Mouse (Mus musculus): ENCODE data around the gene Acsm3. TPM values are rescaled to one million over a fixed set of nuclear protein-coding genes. Genes with fewer than 3 reads are reported as not detected.
"Not testable (repeated sequence)": the region's sequence is repeated elsewhere in the genome, so short reads cannot be mapped to it uniquely, and the experiment has no call there.

Acsm3 gene
- polyA plus RNA-seq, 1 experiment, result 0.02 TPM

DNA sequence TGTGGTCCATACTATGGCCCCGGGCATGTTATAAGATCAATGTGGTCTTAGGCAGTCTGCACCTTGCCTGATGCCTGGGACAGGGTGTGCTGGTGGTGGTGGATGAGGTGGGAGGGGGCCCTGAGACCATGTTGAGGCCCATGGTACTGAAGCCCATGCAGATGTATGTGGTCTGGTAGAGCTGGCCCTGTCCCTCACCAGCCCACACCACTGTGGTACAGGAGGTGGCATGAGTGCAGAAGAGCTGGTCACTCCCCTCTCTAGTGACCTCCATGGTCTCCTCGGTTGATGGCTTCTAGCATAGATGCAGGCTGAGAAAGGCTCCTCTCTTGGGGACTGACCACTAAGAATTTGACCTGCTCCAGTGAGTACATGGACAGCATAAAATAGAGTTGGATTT lies 21.8 kb upstream of the Acsm3 start:
- Histone ChIP-seq H3ac (ENCODE audit: control insufficient read depth, insufficient read length, low read depth) (no peak overlapping the region), H3K79me3 (ENCODE audit: low read depth) (no peaks in the 10 kb centered on the region), H3K27me3 (ENCODE audit: control insufficient read depth, insufficient read depth, insufficient read length) (no peaks in the 10 kb centered on the region), H3K4me3 (ENCODE audit: insufficient read depth, poor library complexity, severe bottlenecking) (no peak overlapping the region), H3K79me2 (ENCODE audit: control insufficient read depth, insufficient read depth) (no peaks in the 10 kb centered on the region), H3K36me3 (ENCODE audit: control insufficient read depth, insufficient read depth) (no peaks in the 10 kb centered on the region)
- no peak for TF ChIP-seq MAX (IDR thresholded peaks at IDR 0.05)
- no peak for TF ChIP-seq CEBPB (IDR thresholded peaks at IDR 0.05; ENCODE audit: low read depth)

DNA sequence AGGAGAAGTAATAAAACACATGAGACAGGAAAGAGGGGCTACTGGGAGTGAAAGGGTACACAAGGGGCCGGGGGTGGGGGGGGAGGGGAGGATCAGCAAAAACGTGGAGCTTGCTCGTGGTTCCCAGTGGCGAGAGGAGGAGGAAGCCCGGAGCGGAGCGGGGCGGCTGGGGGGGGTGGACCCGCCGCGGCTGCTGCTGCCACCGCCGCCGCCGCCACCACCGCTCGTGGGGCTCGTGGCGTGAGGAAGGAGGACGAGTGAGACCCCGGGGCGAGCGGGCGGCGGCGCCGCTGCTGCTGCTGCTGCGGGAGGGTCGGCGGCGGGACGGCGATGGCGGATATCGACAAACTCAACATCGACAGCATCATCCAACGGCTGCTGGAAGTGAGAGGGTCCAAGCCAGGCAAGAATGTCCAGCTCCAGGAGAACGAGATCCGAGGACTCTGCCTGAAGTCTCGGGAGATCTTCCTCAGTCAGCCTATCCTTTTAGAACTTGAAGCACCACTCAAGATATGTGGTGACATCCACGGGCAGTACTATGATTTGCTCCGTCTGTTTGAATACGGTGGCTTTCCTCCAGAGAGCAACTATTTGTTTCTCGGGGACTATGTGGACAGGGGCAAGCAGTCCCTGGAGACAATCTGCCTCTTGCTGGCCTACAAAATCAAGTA lies 20.8 kb upstream of the Acsm3 start:
- H3K4me3 ChIP-seq (ENCODE audit: insufficient read depth, poor library complexity, severe bottlenecking); H3K79me3 ChIP-seq (ENCODE audit: low read depth); H3K27me3 ChIP-seq (ENCODE audit: control insufficient read depth, insufficient read depth, insufficient read length); H3ac ChIP-seq (ENCODE audit: control insufficient read depth, insufficient read length, low read depth); H3K79me2 ChIP-seq (ENCODE audit: control insufficient read depth, insufficient read depth); H3K36me3 ChIP-seq (ENCODE audit: control insufficient read depth, insufficient read depth): not testable (repeated sequence)

DNA sequence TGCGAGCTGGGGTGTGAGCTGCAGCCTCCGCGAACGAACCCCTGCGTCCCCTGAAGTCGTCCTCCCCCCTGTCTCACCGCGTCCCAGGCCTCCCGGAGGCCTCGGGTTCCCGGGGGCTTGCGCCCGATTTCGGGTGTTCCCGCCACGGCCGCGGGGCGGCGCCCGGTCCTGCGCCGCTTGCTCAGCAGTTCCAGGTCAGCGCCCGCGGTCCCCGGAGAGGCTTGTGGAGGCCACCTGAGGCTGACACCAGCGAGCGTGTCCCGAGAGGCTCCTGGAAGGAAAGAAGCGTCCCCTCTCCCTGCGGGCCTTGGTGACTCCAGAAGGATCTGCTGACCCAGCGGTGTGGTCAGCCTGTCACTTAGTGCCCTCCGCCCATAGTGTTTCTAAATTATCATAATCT lies 16.4 kb upstream of the Acsm3 start:
- no peaks in the 10 kb centered on the region for H3K36me3 ChIP-seq (ENCODE audit: control insufficient read depth, insufficient read depth)
- no peak overlapping the region for H3ac ChIP-seq (ENCODE audit: control insufficient read depth, insufficient read length, low read depth)
- no peaks in the 10 kb centered on the region for H3K79me3 ChIP-seq (ENCODE audit: low read depth)
- no peaks in the 10 kb centered on the region for H3K79me2 ChIP-seq (ENCODE audit: control insufficient read depth, insufficient read depth)
- H3K27me3 ChIP-seq (ENCODE audit: control insufficient read depth, insufficient read depth, insufficient read length), result no peaks in the 10 kb centered on the region
- no peak overlapping the region for H3K4me3 ChIP-seq (ENCODE audit: insufficient read depth, poor library complexity, severe bottlenecking)
- TF ChIP-seq CTCF (IDR thresholded peaks at IDR 0.05; ENCODE audit: control insufficient read depth, insufficient read depth, insufficient read length) (no peak), MYOD1 (IDR thresholded peaks at IDR 0.05; ENCODE audit: control insufficient read depth, insufficient read length, low read depth) (no peak), CEBPB (IDR thresholded peaks at IDR 0.05; ENCODE audit: low read depth) (no peak), MAX (IDR thresholded peaks at IDR 0.05) (no peak), USF1 (IDR thresholded peaks at IDR 0.05; ENCODE audit: low read depth) (no peak), FOSL1 (IDR thresholded peaks at IDR 0.05; ENCODE audit: insufficient read depth, low read length, poor library complexity, severe bottlenecking) (no peak), MYOG (IDR thresholded peaks at IDR 0.05; ENCODE audit: control insufficient read depth, extremely low read depth, insufficient read length) (no peak)

DNA sequence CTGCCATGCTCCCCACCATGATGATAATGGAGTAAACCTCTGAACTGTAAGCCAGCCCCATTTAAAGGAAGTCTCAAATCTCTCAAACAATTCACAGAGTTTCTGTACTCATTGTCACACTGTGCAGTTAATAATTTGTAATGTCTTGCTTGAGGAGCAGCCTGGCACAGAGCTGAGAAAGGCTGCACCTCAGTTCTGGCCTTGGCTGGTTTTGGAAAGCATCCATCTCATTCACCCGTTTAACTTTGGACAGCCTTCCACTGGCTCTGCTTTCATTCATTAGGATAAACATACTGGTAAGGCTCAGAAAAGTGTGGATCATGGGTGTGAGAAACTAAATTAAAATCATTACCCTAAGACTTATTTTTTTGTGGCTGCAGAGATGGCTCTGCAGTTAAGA lies 14.9 kb upstream of the Acsm3 start:
- TF ChIP-seq MYOG (IDR thresholded peaks at IDR 0.05; ENCODE audit: control insufficient read depth, extremely low read depth, insufficient read length) (no peak), USF1 (IDR thresholded peaks at IDR 0.05; ENCODE audit: low read depth) (no peak), CEBPB (IDR thresholded peaks at IDR 0.05; ENCODE audit: low read depth) (no peak), MYOD1 (IDR thresholded peaks at IDR 0.05; ENCODE audit: control insufficient read depth, insufficient read length, low read depth) (no peak), CTCF (IDR thresholded peaks at IDR 0.05; ENCODE audit: control insufficient read depth, insufficient read depth, insufficient read length) (no peak)
- no peaks in the 10 kb centered on the region for H3K79me2 ChIP-seq (ENCODE audit: control insufficient read depth, insufficient read depth)
- no peak overlapping the region for H3K4me3 ChIP-seq (ENCODE audit: insufficient read depth, poor library complexity, severe bottlenecking)
- H3K79me3 ChIP-seq (ENCODE audit: low read depth), result no peaks in the 10 kb centered on the region
- H3K27me3 ChIP-seq (ENCODE audit: control insufficient read depth, insufficient read depth, insufficient read length), result no peaks in the 10 kb centered on the region
- no peak overlapping the region for H3ac ChIP-seq (ENCODE audit: control insufficient read depth, insufficient read length, low read depth)
- no peaks in the 10 kb centered on the region for H3K36me3 ChIP-seq (ENCODE audit: control insufficient read depth, insufficient read depth)

DNA sequence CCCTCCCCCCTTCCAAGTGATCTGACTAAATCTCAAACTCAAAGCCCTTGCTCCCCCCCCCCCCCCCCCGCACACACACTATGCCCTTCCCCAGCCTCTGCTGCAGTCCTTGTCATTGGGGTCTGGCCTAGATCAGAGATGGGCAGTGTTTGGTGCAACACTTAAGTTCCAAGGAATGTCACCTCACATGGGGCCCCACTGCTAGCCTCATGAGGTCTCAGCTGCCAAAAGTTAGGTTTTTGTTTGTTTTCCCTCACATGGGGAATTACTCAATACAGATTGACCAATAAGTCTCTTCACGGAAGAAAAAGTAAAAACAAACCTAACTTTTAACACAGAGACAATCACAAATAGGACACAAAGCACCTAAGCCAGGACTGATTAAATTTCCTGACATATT lies 12.0 kb upstream of the Acsm3 start:
- Histone ChIP-seq H3K79me2 (ENCODE audit: control insufficient read depth, insufficient read depth) (no peaks in the 10 kb centered on the region), H3K4me3 (ENCODE audit: insufficient read depth, poor library complexity, severe bottlenecking) (no peak overlapping the region), H3ac (ENCODE audit: control insufficient read depth, insufficient read length, low read depth) (no peak overlapping the region), H3K79me3 (ENCODE audit: low read depth) (no peaks in the 10 kb centered on the region), H3K36me3 (ENCODE audit: control insufficient read depth, insufficient read depth) (no peaks in the 10 kb centered on the region), H3K27me3 (ENCODE audit: control insufficient read depth, insufficient read depth, insufficient read length) (no peaks in the 10 kb centered on the region)
- no peak for TF ChIP-seq MAX (IDR thresholded peaks at IDR 0.05)
- TF ChIP-seq CTCF (IDR thresholded peaks at IDR 0.05; ENCODE audit: control insufficient read depth, insufficient read depth, insufficient read length), result no peak
- no peak for TF ChIP-seq MYOG (IDR thresholded peaks at IDR 0.05; ENCODE audit: control insufficient read depth, extremely low read depth, insufficient read length)
- no peak for TF ChIP-seq MYOD1 (IDR thresholded peaks at IDR 0.05; ENCODE audit: control insufficient read depth, insufficient read length, low read depth)
- TF ChIP-seq FOSL1 (IDR thresholded peaks at IDR 0.05; ENCODE audit: insufficient read depth, low read length, poor library complexity, severe bottlenecking), result no peak
- TF ChIP-seq CEBPB (IDR thresholded peaks at IDR 0.05; ENCODE audit: low read depth), result no peak
- TF ChIP-seq USF1 (IDR thresholded peaks at IDR 0.05; ENCODE audit: low read depth), result no peak

DNA sequence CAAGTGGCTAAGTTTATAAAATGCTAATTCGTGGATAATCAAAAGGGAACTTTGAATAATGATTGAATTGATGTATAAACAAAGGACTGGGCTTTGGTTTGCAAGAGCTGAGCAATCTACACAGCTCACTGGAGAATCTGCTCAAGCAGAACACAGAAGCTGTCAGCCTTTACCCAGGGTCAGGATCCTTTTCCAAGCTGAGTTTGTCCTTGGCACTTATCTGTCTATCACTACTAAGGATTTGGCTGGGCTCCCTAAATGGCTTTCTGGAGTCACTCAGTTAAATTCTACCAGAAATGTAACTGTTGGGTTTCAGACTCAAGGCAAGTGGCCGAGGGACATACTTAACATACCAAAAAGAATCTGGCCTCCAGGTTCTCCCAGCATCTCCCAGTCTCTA lies 10.8 kb upstream of the Acsm3 start:
- H3K36me3 ChIP-seq (ENCODE audit: control insufficient read depth, insufficient read depth), result no peaks in the 10 kb centered on the region
- H3K27me3 ChIP-seq (ENCODE audit: control insufficient read depth, insufficient read depth, insufficient read length), result no peaks in the 10 kb centered on the region
- TF ChIP-seq MYOG (IDR thresholded peaks at IDR 0.05; ENCODE audit: control insufficient read depth, extremely low read depth, insufficient read length) (no peak), MAX (IDR thresholded peaks at IDR 0.05) (no peak), CEBPB (IDR thresholded peaks at IDR 0.05; ENCODE audit: low read depth) (no peak), CTCF (IDR thresholded peaks at IDR 0.05; ENCODE audit: control insufficient read depth, insufficient read depth, insufficient read length) (no peak), USF1 (IDR thresholded peaks at IDR 0.05; ENCODE audit: low read depth) (no peak), MYOD1 (IDR thresholded peaks at IDR 0.05; ENCODE audit: control insufficient read depth, insufficient read length, low read depth) (no peak)
- H3K4me3 ChIP-seq (ENCODE audit: insufficient read depth, poor library complexity, severe bottlenecking), result no peak overlapping the region
- no peaks in the 10 kb centered on the region for H3K79me2 ChIP-seq (ENCODE audit: control insufficient read depth, insufficient read depth)
- no peaks in the 10 kb centered on the region for H3K79me3 ChIP-seq (ENCODE audit: low read depth)
- no peak overlapping the region for H3ac ChIP-seq (ENCODE audit: control insufficient read depth, insufficient read length, low read depth)
